Mouse (Mus musculus) liver, adult 10 weeks (tissue): ENCODE measurements around the gene Gm45713. TPM values are rescaled to one million over a fixed set of nuclear protein-coding genes. Genes with fewer than 3 reads are reported as not detected.

Source experiments
- polyA plus RNA-seq: library from polyadenylated mRNA; stranded (reverse); fragments of 350-450 nt; fragmentation: Illumina TruSeq; extraction: RNeasy Lipid Tissue Mini Kit (QIAGEN cat#74804); gene quantifications from one replicate; pipeline ENCODE4 v1.2.3, GENCODE M21; 2014; ENCODE audit warnings: low read depth, low replicate concordance

The Gm45713 gene
- polyA plus RNA-seq, result not detected

DNA sequence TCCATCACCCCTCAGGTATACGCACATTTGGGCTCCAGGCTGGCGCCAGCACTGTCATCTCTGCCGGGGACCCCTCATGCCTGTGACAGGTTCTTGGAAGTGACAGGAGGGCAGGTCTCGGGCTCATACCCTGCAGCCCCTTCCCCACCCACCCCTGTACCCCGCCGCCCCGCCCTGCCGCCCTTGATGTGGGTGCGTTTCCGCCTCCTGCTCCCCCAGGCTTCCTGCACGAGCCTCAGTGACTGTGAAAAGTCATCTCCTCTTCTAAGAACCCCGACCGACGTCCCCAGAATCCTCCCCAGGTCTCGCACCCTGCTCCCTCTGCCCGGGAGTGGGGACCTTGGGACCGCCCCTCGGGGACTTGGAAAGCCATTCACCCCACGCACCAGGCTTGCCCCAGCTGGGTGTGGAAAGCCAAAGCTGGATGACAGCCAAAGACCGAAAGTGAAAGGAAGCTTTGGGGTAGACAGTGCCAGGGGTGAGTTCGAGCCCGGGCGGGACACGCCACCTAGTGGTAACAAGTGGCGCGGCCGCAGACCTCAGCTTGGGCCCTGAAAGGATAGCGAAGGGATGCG is at the start of gene Gm45713, which contains the start of gene Flt3l:
Gene Gm45713, minus strand, starts transcription at position 239 of the 575 bp plus-strand sequence.
Gene Flt3l, minus strand, starts transcription at position 440 of the 575 bp plus-strand sequence.

DNA sequence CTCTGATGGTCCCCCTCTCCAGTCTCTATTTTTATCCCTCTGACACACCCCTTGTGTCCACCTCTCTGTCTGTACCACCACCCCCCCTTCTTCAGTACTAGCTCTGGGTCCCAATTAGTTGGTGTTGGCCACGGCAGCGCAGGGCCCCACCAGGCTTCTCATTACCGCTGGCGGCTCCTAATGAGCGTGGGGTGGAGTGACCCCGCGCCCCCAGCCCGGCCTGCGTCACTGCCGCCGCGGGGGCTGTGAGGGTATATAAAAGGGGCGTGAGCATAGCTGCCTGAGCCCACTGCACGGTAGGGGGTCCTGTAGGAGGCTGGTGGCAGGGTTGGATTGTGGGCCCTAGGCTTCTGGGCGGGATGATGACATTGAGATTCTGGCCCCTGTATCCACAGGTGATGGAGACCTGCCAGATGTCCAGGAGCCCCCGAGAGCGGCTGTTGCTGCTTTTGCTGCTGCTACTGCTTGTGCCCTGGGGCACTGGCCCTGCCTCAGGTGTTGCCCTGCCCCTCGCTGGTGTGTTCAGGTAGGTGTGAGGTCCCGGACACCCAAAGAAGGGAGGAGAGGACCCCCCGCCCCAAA is 45.0 kb upstream of the Gm45713 start, which contains the start of gene Pth2:
Gene Pth2, plus strand, starts transcription at position 100 of the 582 bp plus-strand sequence.

DNA sequence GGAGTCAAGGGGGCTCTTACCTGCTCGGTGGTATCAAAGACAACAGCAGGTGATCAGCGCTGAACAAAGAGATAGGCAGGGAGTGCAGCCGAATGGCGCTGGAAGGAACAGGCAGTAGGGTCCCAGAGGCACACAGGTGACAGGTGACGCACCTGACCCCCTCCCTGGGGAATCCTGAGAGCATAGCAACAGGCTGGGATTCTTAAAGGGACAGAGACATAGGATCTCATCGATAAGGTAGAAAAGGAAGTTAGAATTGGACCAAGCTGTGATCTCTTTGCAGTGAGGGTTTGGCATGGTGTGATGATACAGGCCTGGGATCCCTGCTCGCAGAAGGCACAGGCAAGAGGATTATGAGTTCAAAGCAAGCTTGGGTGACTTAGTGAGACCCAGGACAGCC is 43.4 kb upstream of the Gm45713 start, which contains the start of gene Gfy:
Gene Gfy, minus strand, starts transcription at position 101 of the 400 bp plus-strand sequence.

DNA sequence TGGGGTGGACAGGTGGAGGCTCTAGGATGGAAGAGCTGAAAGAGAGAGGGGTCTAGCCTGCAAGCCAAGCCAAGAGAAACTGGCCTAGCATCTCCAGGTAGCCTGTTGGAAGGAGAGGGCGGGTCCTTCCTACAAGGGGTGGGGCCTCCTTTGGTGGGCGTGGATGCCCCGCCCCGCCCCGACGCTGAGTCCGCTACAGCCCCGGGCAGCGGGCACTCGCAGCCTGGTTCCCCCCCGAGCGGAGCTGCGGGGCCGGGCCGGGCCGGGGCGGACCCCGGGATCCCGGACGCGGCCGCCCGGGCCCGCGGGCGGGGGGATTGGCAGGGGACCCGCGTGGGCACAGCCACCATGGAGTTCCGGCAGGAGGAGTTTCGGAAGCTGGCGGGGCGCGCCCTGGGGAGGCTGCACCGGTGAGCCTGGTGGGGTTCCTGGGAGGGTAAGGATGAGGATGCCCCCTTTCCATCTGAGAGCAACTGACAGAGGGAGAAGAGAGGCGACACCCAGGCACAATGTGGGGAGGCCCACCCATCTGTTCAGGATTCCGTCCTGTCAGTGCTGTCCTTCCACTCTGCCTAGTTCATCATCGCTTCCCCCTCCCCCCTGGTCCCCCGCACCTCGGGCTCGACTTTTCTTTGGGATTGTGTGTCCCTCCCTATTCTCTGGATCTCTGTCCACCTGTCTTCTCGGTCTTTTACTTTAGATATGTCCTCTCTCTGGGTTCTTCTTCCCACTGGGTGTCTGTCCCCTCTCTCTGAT is 27.9 kb upstream of the Gm45713 start, which contains the start of gene Slc17a7:
Gene Slc17a7, plus strand, starts transcription at position 215 of the 756 bp plus-strand sequence.

DNA sequence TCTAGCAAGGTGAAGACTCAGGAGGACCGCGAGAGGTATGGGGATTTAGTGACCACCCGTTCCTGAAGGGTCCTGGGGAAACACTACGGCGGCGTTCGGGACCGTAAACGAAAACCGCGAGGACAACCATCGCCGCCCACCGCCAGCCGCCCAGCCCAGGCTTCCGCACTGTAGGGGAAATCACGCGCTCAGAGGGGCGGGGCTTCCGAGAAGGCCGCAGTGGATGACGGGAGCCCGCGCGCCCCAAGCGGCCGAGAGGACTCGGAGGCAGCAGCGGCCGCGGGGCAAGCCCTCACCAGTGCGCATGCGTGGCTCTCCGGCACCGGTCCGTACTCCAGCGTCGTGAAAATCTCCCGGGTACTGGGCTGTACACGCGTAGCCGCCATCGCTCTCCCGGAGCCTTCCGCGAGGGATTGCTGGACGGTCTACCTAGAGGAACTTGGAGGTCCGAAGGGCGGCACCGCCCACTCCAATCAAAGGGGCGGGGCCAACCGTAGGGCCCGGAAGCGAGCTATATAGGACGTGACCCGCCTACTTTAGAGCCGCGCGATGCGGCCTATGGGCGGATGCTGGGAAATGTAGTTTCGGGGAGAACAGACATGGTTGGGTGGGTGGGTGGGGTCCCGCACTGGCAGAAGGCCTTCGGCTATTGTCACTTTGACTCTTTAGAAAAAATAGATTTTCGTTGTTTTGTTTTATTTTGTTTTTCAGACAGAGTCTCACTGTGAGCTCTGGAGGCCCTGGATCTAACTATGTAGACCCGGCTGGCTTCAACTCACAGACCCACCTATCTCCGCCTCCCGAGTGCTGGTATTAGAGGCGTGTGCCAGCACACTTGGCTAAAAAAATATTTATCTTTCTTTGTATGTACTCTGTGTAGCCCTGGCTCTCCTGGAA is 18.3 kb upstream of the Gm45713 start, which contains the start of the genes Pih1d1 and Aldh16a1:
Gene Pih1d1, plus strand, starts transcription at position 208 of the 897 bp plus-strand sequence.
Gene Aldh16a1, minus strand, starts transcription at position 489 of the 897 bp plus-strand sequence.

DNA sequence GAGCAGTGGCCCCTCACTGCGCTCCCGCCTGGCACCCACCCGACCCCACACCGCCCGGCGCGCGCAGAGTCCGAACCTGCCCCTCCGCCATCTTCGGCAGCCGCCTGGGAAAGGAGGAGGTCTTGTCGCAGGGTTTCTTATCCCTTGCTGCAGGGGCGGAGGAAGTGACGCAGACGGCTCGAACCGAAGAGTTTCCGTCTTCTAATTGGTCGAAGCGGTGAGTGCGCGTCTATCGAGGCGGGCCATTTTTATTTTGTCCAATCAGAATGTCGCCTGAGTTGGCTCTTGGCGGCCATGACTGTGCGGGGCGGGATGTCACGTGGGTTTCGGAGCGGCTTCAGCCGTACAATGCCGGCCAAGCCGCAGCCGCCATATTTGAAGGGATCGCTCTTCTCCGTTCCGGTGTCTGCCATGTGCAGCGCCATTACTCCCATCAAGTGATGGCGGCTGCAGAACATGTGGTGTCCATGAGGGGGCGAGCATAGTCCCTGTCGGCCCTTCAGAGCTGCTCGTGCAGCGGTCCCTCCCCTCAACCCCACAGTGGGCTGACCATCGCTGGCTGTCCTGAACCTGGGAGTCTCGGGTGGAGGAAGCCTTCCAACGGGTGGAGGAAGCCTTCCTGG is 7.3 kb downstream of the Gm45713 start, which contains the start of gene Rpl13a:
Gene Rpl13a, minus strand, starts transcription at position 138 of the 623 bp plus-strand sequence.

DNA sequence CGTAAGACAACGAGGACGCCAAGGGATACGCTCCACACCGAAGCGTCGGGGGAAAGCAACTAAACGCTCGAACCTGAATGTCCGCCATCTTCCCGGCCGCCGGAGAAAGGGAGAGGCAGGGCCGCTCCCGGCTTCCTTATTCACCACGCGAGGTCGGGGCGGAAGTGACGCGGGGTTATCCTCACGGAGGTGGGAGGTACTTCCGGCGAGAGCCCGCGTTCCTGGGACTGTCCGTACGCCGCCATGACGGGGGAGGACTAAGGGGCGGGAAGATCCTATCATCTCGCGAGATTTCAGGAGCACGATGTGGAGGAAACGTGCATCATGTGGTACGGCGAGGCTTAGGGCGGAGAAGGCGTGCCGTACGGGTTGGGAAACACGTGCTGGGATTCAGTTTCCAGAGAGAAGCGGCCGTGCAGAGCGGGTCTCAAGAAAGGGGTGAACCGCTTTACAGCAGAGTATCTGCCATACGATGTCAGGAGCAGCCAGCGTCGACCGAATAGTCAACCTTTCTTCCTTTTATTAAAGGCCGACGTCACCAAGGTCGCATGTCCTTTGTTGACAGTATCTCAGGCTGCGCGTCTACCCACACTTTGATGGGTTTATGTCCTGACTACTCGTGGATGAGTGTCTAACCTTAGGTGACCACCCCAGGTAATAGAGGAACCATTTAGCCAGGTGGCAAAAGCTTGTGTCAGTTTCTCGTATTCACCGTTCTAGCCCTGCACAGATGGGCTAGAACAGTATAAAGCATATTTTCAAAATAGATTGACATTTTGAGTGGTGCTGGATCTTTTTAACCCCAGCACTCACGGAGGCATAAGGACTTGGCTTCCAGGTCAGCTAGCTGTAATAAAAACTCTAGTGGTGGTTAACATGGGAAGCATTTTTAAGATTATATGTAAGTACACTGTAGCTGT is 11.5 kb downstream of the Gm45713 start, which contains the start of gene Rps11:
Gene Rps11, minus strand, starts transcription at position 216 of the 920 bp plus-strand sequence.

DNA sequence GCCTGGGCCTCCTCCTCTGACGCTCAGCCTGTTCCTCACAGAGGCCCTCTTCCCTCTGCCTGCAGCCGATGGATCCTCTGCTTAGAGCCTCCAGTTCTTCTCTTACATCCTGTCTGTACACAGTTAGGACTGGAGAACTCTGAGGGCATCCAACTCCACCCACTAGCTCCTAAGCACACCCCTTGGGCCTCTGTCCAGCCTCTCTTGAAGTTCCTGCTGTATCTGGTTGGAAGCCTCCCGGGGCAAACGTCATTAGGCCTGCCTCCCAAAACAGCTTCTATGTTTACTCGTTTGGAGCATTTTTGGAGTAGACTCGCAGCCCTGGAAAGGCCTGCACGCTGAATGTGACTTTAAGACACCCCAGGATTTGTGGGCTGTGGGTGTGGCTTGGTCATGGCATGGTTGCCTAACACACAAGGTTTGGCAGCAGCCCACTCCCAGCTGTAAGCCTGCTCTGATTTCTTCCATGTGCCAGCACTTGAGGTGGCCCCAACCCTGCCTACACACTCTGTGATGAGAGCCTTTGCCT is 32.3 kb downstream of the Gm45713 start, which contains the start of gene Fcgrt:
Gene Fcgrt, minus strand, starts transcription at position 200 of the 529 bp plus-strand sequence.

DNA sequence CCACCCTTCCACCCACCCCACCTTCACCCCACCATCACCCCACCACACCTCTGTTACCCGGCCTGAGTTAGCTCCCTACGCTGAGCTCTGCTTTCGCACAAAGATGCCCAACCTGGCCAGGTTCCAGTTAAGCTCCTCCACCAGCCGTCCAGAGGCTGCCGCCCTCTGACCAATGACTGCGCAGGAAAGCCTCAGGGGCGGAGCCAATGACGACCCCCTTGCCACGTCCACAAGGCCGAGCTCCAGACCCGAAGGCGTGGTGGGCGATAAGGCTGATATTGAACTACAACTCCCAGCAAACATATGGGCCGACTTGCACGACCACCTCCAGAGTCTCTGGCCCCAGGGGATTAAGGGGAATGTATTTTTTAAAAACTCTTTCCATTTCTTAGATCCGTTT is 44.0 kb downstream of the Gm45713 start, which contains the start of gene Rcn3:
Gene Rcn3, minus strand, starts transcription at position 174 of the 400 bp plus-strand sequence.

Other genes starting within 250 kb of the Gm45713 start
- 1.1 TPM for gene Med25, start 243.5 kb downstream of the Gm45713 start, polyA plus RNA-seq
- 1.4 TPM for gene Fuz, start 240.2 kb downstream of the Gm45713 start, polyA plus RNA-seq
- 9.2 TPM for gene Ap2a1, start 206.7 kb downstream of the Gm45713 start, polyA plus RNA-seq
- gene Tsks, start 193.0 kb downstream of the Gm45713 start, polyA plus RNA-seq, result not detected
- gene Cpt1c, start 161.4 kb downstream of the Gm45713 start, polyA plus RNA-seq, result not detected
- 4.2 TPM for gene Prmt1, start 149.7 kb downstream of the Gm45713 start, polyA plus RNA-seq
- 21.4 TPM for gene Irf3, start 138.6 kb downstream of the Gm45713 start, polyA plus RNA-seq
- 0.66 TPM for gene Bcl2l12, start 137.5 kb downstream of the Gm45713 start, polyA plus RNA-seq
- 1.3 TPM for gene Scaf1, start 119.9 kb downstream of the Gm45713 start, polyA plus RNA-seq
- 3.7 TPM for gene Rras, start 118.3 kb downstream of the Gm45713 start, polyA plus RNA-seq
- gene Prr12, start 83.3 kb downstream of the Gm45713 start, polyA plus RNA-seq, result 0.11 TPM
- 3.2 TPM for gene Nosip, start 73.8 kb downstream of the Gm45713 start, polyA plus RNA-seq
- gene Prrg2, start 73.6 kb downstream of the Gm45713 start, polyA plus RNA-seq, result 2.3 TPM
- gene Rcn3, start 44.0 kb downstream of the Gm45713 start, polyA plus RNA-seq, result not detected
- gene Fcgrt, start 32.4 kb downstream of the Gm45713 start, polyA plus RNA-seq, result 33.3 TPM
- gene Rps11, start 11.8 kb downstream of the Gm45713 start, polyA plus RNA-seq, result 172 TPM
- 253 TPM for gene Rpl13a, start 7.5 kb downstream of the Gm45713 start, polyA plus RNA-seq
- 5.4 TPM for gene Flt3l, start 201 bp upstream of the Gm45713 start, polyA plus RNA-seq
- gene Pih1d1, start 18.1 kb upstream of the Gm45713 start, polyA plus RNA-seq, result 3.9 TPM
- gene Aldh16a1, start 18.4 kb upstream of the Gm45713 start, polyA plus RNA-seq, result 5.2 TPM
- not detected for gene Slc17a7, start 27.7 kb upstream of the Gm45713 start, polyA plus RNA-seq
- gene Gfy, start 43.3 kb upstream of the Gm45713 start, polyA plus RNA-seq, result not detected
- gene Pth2, start 44.8 kb upstream of the Gm45713 start, polyA plus RNA-seq, result not detected
- gene Ccdc155, start 68.7 kb upstream of the Gm45713 start, polyA plus RNA-seq, result not detected
- not detected for gene Dkkl1, start 75.9 kb upstream of the Gm45713 start, polyA plus RNA-seq
- gene Tead2, start 79.5 kb upstream of the Gm45713 start, polyA plus RNA-seq, result 0.19 TPM
- gene Cd37, start 102.9 kb upstream of the Gm45713 start, polyA plus RNA-seq, result 0.34 TPM
- 1.2 TPM for gene Slc6a16, start 104.9 kb upstream of the Gm45713 start, polyA plus RNA-seq
- not detected for gene Slc6a21, start 141.3 kb upstream of the Gm45713 start, polyA plus RNA-seq
- not detected for gene Trpm4, start 197.5 kb upstream of the Gm45713 start, polyA plus RNA-seq
- not detected for gene Hrc, start 199.1 kb upstream of the Gm45713 start, polyA plus RNA-seq
- not detected for gene Ppfia3, start 230.8 kb upstream of the Gm45713 start, polyA plus RNA-seq
- gene Lin7b, start 234.4 kb upstream of the Gm45713 start, polyA plus RNA-seq, result not detected